Mouse (Mus musculus): ENCODE data around the gene Clmn. TPM values are rescaled to one million over a fixed set of nuclear protein-coding genes. Genes with fewer than 3 reads are reported as not detected.

The Clmn gene
- total RNA-seq, 2 experiments from 2014 or later: 2.6 to 4.2 TPM

DNA sequence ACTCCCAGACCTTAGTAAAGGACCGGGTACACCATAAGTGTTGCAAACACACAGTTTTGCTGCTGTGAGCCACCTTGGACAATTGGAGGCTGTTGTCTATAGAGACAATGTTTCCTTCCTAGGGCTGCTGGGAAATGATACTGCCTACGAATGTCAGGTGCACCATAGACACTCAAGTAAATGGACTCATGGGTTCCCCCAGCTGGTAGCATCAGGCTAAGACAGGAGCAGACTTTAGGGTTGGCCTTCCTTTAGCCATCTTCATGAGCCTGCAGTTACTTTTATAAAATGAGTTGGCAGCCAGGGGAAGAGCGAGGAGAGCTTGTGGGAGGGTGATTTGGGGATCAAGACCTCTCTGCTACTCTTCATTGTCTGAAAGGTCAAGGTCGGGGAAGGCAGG lies 52.2 kb downstream of the Clmn start:
- DNase-seq: no peak

DNA sequence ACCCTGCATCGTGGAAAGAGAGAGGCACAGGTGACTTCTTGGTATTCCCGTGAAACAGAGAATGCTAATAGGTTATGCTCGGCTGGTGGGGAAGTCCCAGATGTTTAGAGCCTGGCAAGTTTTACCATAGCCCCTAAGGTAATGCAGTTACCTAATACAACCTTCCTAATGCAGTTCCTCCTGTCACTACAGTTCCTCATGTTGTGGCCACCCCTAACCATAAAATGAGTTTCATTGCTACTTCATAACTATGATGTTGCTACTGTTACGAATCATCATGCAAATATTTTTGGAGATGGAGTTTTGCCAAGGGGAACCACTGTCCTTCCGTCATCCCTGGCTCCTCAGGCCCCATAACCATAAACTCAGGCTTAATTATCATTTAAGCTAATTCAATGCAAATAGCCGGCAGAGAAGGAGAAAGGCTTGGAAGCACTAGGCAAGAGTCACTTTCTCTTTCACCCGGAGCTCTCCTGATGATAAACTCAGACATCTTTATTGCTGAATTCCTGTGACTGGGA lies 53.9 kb downstream of the Clmn start:
- no peak for DNase-seq

DNA sequence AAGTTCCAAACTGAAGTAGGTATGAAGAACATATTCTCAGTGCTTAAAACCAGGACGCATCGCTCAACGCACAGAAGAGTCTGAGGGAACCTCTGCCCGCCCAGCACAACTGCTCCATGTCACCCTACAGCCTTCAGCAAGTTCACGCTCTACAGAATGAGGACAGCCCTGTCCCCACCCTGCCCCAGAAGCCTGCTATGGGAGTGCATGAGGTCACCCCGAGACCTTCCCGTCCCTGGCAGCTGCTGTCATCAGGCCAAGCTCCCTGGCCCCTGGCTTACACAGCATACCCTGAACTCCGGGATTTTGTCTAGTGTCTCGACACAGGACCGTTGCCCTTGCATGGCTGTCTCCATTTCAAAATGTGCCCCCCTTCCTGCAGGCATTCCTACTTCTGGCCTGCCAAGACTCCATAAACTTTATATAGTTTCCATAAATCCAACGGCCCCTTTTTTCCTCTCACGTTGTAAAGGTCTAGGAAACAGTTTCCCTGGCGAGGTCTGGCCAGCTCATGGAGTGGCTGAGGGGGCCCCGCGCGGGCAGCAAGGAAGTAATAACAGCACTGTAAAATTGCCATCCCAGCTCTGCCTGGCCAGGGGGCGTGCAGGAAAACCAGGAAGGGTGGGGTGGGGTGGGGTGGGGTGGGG lies 56.3 kb downstream of the Clmn start:
- DNase-seq: no peak

DNA sequence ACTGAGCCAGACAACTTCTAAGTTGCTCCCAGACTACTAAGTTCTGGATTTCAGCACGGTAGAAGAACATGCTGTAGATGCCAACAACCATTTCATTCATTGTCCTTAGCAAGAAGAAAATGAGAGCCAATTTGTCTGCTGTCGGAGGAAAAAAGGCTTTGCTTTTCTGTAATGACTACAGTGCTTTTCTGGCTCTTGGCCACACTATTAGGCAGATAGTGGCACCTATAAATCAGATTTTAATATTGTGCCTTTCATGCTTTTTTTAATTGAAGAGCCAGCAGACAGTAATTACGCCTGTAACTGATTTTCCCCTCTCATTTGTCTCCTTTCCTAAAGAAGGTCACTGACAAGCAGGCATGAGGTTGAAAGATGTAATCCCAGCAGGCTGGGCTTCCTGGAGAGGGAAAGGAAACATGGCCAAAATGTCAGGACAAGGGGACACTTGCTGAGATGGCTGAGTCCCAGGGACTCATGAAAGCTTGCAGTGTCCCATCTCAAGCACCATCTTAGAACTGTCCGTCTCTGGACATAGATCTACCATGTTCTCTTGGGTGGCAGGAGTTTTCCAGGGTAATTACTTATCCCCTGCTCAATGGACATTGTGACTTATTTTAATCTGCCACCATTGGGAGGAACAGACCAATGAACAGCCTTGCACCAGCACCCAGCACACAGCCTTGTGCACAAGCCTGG lies 58.0 kb downstream of the Clmn start:
- DNase-seq: no peak

- no peak for DNase-seq
These were observed 63.2 kb downstream of the Clmn start for GRCm38 (mm10) chr12:104801494-104802260.

DNA sequence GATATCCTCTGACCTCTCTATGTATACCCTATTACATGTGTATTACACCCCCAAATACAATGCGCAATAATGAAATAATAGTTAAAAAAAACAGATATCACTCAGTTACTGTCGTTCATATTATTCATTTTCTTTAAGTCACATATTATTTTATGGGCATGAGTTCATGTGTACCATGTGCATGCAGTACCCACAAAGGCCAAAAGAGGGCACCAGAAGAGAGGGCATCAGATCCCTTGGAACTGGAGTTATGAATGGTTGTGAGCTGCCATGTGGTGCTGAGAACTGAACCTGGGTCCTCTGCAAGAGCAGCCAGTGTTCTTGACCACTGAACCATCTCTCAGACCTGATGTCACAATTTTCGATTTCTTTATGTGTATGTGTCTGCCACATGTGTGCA lies 65.5 kb downstream of the Clmn start:
- DNase-seq: no peak

- DNase-seq: no peak
These were observed 67.0 kb downstream of the Clmn start for GRCm38 (mm10) chr12:104797905-104798304.

DNA sequence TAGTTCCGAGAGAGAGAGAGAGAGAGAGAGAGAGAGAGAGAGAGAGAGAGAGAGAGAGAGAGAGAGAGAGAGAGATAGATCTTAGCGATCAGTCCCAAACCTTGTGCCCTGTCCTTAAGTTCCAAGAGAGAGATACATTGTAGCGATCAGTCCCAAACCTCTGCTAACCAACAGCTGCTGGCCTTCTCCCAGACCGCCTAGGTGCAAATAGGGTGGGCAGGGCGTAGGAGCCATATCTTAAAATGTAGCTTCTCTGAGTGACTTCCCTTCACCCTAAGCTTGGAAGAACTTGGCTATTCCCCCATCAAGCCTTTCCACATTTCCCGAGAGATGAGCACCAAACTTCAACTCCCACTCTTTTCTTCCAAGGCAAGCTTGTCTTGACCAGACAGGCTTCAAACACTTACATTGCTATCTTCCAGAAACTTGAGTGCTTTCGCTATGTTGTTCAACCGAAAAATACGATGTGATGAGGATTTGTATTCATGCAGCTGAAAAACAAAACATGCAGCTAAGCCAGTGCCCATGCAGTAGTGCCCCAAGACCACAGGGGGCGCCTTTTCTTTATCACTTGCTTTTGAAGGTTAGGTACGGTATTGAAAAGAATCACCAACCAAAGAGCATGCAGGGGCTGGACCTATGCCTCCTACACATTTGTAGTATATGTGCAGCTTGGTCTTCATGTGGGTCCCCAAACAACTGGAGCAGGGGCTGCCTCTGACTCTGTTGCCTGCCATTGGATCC lies 68.1 kb downstream of the Clmn start:
- no peak for DNase-seq

- no peak for DNase-seq
These were observed 69.9 kb downstream of the Clmn start for GRCm38 (mm10) chr12:104794957-104795356.

- peak; percentile 48 for DNase-seq
These were observed 71.4 kb downstream of the Clmn start for GRCm38 (mm10) chr12:104793486-104793885.

- DNase-seq: no peak
These were observed 87.3 kb downstream of the Clmn start for GRCm38 (mm10) chr12:104777603-104778002.

DNA sequence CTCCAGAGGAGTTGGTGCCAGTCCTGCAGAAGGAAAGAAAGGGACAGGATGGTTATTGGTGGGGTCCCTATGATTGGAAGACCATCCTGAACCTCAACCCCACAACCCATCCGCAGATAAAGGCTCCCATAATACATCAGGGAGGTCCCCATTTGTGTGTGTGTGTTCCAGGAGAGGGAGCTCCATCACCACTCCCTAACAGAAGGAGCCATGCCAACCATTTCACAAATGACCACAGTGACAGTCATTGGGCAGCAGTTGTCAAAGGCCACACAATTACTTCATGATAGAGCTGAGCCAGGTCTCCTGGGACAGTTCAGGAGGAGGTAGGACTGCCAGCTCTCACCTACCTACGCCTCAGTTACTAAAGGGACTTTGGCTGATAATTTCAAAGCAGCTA lies 92.9 kb downstream of the Clmn start:
- no peak for DNase-seq

DNA sequence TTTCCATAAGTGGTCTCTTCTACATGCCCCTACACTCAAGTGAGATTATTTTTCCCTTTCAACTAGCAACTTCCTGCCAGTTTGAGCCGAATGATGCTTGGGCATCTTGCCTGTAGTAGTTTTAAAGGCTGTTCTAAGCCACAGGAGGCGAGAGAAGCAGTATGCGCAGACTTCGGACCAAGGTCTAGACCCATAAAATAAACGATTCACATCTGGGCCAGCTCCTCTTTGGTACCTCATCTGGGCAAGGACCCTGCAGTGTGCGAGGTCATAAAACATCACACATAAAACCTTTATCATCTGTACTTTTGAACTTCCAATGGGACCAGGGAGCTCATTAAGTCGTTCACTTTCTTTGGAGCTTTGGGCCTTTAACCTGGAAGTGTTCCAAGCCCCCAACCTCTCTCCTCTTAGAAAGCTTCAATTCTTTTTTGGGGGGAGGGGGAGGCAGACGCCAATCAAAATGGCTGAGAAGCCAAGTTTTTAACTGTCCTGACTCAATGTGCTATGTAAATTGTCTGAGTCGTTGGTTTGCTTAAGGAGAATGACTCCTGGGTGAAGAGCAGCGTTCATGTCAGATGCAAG lies 95.6 kb downstream of the Clmn start:
- no peak for DNase-seq

- DNase-seq: no peak
These were observed 97.7 kb downstream of the Clmn start for GRCm38 (mm10) chr12:104767183-104767582.

DNA sequence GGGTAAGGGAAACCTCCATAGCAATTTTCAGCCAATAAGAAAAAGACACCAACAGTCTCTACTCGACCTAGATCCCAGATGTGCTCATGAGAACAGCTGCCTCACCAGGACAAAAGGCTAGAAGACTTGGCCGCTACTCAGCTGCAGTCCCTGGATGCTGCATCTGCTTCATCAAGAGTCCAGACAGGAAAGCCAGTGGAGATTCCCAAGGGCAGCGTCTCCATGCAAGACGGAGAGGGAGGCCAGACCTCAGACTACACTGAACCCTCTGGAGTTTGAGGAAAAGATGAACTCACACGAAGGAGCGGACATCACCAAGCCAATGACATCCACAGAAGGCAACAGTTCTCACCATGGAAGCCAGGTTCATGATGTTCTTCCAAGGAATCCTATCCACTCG lies 99.1 kb downstream of the Clmn start:
- DNase-seq: peak; percentile 76

GRCm38 (mm10) chr12:104765116-104765515 lies 99.8 kb downstream of the Clmn start:
- no peak for DNase-seq

GRCm38 (mm10) chr12:104763918-104764317 lies 101.0 kb downstream of the Clmn start:
- DNase-seq: no peak

- no peak for DNase-seq
These were observed 103.5 kb downstream of the Clmn start for GRCm38 (mm10) chr12:104761411-104761810.

DNA sequence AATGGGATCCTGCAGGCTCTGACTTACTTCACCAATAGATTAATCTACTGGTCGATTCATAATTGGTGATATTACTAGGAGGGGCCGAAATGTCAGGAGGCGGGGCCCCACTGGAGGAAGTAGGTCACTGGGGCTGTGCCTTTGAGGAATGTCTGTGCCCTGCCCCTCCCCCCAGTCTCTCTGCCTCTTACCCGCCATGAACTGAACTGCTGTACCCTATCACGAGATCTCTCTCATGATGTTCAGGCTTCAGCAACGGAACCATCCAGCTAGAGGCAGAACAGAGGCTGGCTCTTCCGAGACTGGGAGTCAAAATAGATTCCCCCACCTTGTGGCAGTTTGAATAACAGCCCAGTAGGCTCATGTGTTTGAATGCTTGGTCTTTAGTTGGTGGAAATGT lies 106.8 kb downstream of the Clmn start:
- no peak for DNase-seq

- no peak for DNase-seq
These were observed 111.2 kb downstream of the Clmn start for GRCm38 (mm10) chr12:104753686-104754085.

- DNase-seq: peak; percentile 97
These were observed 112.8 kb downstream of the Clmn start, which contains the start of gene Dicer1 for GRCm38 (mm10) chr12:104751814-104752765. TSS of gene Dicer1 (minus strand) at chr12:104751952.
